Mouse (Mus musculus) spleen, postnatal 14 days (tissue): Measurements from ENCODE around the gene Gpx4.

Source experiments
- DNase-seq, 2 experiments: peaks; one replicate each; pipeline ENCODE4 v3.0.0; 2021 to 2022; ENCODE audit warnings: low spot score in 2 of 2

Gpx4 gene

GRCm38 (mm10) chr10:80047041-80047565 is at the start of gene Gpx4:
Gpx4 (plus strand) TSS chr10:80047166.
- DNase-seq = no peak

- DNase-seq = no peak
Observed at GRCm38 (mm10) chr10:79997819-79998218, 49.1 kb upstream of the Gpx4 start.

GRCm38 (mm10) chr10:80001945-80002344 is 45.0 kb upstream of the Gpx4 start:
- DNase-seq = no peak

GRCm38 (mm10) chr10:80002829-80003228 is 44.1 kb upstream of the Gpx4 start:
- DNase-seq = no peak

GRCm38 (mm10) chr10:80003374-80004232 is 43.4 kb upstream of the Gpx4 start:
- no peak for DNase-seq

- no peak for DNase-seq
Observed at GRCm38 (mm10) chr10:80004233-80004705, 42.7 kb upstream of the Gpx4 start.

- DNase-seq = no peak
Observed at GRCm38 (mm10) chr10:80011740-80012139, 35.2 kb upstream of the Gpx4 start.

GRCm38 (mm10) chr10:80013609-80014008 is 33.4 kb upstream of the Gpx4 start:
- no peak for DNase-seq

- DNase-seq = no peak
Observed at GRCm38 (mm10) chr10:80014484-80015290, 32.3 kb upstream of the Gpx4 start.

GRCm38 (mm10) chr10:80015583-80015982 is 31.4 kb upstream of the Gpx4 start:
- no peak for DNase-seq

GRCm38 (mm10) chr10:80016511-80016910 is 30.5 kb upstream of the Gpx4 start, which contains the start of gene Arhgap45:
Arhgap45 (plus strand) TSS chr10:80016653.
- DNase-seq = peak; percentile 59 to 70

- no peak for DNase-seq
Observed at GRCm38 (mm10) chr10:80016931-80017330, 30.0 kb upstream of the Gpx4 start.

GRCm38 (mm10) chr10:80017361-80017760 is 29.6 kb upstream of the Gpx4 start:
- peak; percentile 71 to 83 for DNase-seq

- no peak for DNase-seq
Observed at GRCm38 (mm10) chr10:80017771-80018170, 29.2 kb upstream of the Gpx4 start.

- no peak for DNase-seq
Observed at GRCm38 (mm10) chr10:80018739-80019297, 28.1 kb upstream of the Gpx4 start.

GRCm38 (mm10) chr10:80019471-80020131 is 27.4 kb upstream of the Gpx4 start:
- DNase-seq = no peak

GRCm38 (mm10) chr10:80020191-80020590 is 26.8 kb upstream of the Gpx4 start:
- no peak for DNase-seq

- DNase-seq = no peak
Observed at GRCm38 (mm10) chr10:80020603-80021319, 26.2 kb upstream of the Gpx4 start.

GRCm38 (mm10) chr10:80021320-80021641 is 25.7 kb upstream of the Gpx4 start:
- no peak for DNase-seq

GRCm38 (mm10) chr10:80022164-80022563 is 24.8 kb upstream of the Gpx4 start:
- DNase-seq = no peak

- no peak for DNase-seq
Observed at GRCm38 (mm10) chr10:80022806-80023205, 24.2 kb upstream of the Gpx4 start.
